Mouse (Mus musculus): ENCODE measurements around the gene Hdgfl1.

Gene Hdgfl1

GRCm38 (mm10) chr13:26769955-26770354, at the start of gene Hdgfl1:
Gene Hdgfl1, minus strand, starts transcription at chr13:26770165.
- CTCF ChIA-PET, result no interaction called here

DNA sequence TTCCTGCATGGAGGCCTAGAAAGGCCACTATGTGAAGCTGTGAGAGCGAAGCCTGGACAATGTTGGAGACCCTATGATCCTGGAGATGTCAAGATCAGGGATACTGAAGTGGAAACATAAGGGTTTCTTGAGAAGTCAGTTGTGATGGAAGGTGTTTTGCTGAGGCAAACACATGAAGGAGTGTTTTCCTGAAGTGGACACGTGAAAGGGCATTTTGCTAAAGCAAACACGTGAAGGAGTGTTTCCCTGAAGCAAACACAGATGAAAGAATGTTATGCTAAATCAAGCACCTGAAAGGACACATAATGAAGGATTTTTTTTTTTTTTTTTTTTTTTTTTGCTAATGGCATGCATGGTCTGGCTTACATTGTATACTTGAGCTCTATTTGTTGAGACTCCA, 25.5 kb upstream of the Hdgfl1 start:
- POLR2A ChIA-PET, result no interaction called here
- CTCF ChIA-PET, result no interaction called here

More at GRCm38 (mm10) chr13:26769955-26770354, at the start of gene Hdgfl1:
- POLR2A ChIA-PET, result no interaction called here

- CTCF ChIA-PET, result no interaction called here
- POLR2A ChIA-PET, result no interaction called here
Observed at GRCm38 (mm10) chr13:26769424-26769823, 541 bp downstream of the Hdgfl1 start.

DNA sequence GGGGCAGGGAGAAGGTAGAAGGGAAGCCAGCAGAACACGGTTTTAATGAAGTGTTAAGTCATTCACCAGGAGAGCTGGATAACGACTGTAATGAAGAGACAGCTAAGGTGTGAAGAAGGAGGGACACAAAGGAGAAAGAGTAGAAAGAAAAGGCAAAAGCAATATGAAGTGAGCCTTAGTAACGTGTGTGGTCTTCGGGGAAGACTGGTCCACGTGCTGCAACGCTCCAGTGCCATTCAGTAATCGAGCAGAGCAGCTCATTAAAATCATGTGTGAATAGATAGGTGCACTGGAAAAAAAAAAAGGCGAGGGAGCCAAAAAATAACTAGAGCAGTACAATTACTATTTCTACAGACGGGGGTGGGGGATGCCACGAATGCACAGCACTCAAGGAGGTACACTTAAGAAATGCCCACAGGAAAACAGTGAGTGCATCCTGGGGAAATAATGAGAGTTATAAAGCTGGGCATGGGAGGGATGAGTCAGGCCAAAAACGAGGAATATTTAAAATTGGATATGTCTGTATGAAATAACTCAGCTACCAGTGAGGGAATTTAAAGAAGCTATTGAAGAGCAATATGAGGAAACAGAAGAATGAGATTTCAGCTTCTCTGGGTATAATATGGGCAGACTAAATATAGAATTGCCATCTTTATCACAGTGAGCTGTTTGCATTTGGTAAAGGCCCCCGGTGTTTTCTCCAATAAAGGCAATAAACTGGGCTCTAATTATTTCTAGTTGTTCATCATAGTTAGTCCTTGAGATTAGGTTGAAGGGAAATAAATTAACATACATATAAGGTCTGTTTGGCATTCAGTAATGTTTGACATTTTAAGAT, 7.8 kb downstream of the Hdgfl1 start:
- ChIA-PET POLR2A (no interaction called here), CTCF (no interaction called here)

DNA sequence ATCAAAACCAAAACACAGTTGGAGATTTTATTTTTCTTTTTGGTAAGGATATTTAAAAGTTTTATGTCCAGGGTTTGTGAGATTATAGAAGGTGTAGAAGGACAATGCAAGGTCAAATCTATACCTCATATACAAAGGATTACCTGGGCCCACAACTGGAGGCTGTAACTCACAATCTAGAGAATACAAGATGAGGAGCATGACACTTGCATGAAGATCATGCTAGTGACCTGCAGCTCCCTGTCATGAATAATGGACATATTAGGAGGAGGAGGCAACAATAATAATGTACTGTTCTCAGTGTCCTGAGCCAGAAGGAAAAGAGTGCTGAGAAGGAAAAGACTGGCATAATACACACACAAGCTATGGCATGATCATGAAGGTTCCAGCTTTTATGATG, 17.1 kb downstream of the Hdgfl1 start:
- CTCF ChIA-PET, result no interaction called here
- POLR2A ChIA-PET, result no interaction called here

- CTCF ChIA-PET, result no interaction called here
- POLR2A ChIA-PET, result no interaction called here
Observed at GRCm38 (mm10) chr13:26752414-26752813, 17.6 kb downstream of the Hdgfl1 start.

DNA sequence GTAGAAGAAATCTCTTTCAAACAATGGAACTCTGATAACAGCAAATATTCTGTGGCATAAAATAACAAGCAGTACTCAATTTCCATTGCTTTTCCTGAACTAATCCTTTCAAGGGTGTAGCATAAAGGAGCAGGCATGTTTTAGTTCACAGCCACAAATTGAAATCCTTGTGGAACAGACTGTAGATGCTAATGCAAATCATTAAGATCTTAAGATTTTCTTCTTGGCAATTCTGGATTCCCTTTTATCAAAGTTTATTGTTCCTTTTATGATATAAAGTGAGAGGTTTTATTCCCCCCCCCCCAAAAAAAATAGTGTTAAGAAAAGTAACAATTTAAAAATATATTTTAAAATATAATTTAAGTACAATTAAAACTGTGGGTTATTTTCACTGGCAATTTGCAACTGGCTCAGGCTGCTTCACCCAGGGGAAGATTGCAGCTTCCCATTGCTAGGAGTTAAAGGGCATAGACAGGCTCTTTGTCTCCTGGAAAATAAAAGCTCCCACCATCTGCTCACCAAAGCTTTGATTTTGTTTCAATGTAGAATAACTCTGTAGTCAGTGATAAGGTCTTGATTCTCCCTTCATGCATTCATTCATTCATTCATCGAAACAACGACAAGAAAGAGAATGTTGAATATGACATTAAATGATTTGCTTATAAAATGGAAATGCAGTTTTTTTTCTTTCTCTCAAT, 24.1 kb downstream of the Hdgfl1 start:
- CTCF ChIA-PET, result no interaction called here
- POLR2A ChIA-PET, result no interaction called here

GRCm38 (mm10) chr13:26745059-26745759, 24.8 kb downstream of the Hdgfl1 start:
- ChIA-PET POLR2A (no interaction called here), CTCF (no interaction called here)

DNA sequence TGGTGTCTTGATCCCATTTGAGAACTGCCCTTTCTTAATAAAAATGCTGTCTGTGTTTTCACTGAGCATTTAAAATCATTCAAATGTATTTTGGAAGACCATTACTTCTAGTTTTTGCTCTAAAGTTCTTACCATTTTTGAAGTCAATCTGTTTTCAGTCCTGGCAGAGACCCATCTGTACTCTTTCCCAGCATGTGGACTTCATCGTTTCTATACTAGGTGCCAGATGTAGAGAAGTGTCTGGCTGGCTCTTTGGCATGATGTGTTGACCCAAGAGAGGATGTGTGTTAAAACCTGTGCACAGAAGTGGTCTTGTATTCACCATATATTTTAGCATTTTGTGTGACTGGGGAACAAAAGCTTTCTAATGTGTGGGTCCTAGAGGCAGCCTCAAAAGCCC, 25.9 kb downstream of the Hdgfl1 start:
- ChIA-PET CTCF (no interaction called here), POLR2A (no interaction called here)

DNA sequence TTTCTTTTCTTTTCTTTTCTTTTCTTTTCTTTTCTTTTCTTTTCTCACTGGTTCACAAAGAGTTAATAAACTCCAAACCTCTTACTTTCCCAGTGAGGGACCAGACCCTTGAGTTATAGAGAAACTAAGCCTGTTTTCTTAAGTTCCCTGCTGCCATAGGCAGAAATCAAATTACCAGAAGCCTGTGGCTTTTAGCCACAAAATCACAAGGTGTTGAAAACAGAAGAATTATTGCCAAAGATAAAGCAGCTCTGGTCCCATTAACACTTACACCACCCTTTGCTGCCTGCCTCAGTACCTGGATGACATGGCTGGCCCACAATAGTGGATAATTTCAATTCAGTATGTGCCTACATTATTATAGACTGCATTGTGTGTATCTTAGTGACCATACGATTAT, 35.0 kb downstream of the Hdgfl1 start:
- CTCF ChIA-PET, result no interaction called here
- POLR2A ChIA-PET, result no interaction called here

GRCm38 (mm10) chr13:26724250-26724649, 45.7 kb downstream of the Hdgfl1 start:
- ChIA-PET POLR2A (no interaction called here), CTCF (no interaction called here)

GRCm38 (mm10) chr13:26721333-26721732, 48.6 kb downstream of the Hdgfl1 start:
- CTCF ChIA-PET, result no interaction called here
- POLR2A ChIA-PET, result interaction anchor here in 1 of 4 experiments (0.6 kb wide), 1 partner anchor 1427 kb away, joined by 3 read pairs; no protein-coding TSS in a partner anchor

DNA sequence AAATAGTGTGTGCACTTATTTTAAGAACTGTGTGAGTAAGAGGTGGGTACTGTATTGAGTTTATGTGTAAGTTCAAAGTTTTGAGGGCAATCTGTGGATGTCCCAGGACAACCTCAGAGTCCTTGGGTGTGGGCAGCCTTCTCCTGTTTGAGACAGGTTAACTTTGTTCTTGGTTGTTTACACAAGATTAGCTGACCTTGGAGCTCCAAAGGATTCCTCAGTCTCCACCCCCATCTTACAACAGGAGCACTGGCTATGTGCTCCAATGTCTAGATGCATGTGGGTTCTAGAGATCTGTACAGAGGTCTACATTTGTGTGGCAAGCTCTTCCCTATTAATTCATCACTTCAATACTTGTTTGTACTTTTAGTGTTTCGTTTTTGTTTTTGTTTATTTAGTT, 49.0 kb downstream of the Hdgfl1 start:
- ChIA-PET POLR2A (no interaction called here), CTCF (no interaction called here)

DNA sequence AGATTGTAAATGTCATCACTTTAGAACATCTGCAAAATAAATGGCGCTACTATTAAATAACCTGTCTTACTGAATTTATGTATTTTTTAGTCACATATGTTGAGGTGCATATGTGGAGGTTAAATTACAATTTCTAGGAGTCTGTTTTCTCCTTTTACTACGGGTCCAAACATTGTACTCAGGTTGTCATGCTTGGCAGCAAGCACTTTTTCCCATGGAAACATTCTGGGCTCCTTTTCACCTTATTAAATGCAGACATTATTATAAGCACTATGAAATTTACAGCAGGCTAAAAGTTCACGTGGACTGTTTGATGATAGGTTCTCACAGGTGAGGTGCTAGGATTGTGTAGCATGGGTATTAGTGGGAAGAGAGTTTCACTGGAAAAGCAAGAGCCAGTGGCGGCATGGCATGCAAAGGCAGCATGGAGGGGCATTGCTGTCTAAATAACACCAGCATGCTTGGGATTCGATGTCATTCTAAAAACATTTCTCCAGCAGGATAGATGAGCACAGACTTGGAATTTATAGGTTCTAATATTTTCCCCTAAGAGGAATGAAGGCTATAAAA, 50.7 kb downstream of the Hdgfl1 start:
- POLR2A ChIA-PET, result no interaction called here
- CTCF ChIA-PET, result no interaction called here
